Comparison of ENCODE assay signal across 8 mouse cellular contexts in genomic region chr13:117311446-117312225, GRCm38 (mm10).
A peak's percentile ranks its signal among the peaks of the same experiment; 100 is the strongest.
DNase-seq lines count a peak whose midpoint lies in the region; ATAC-seq lines count a peak whose summit lies in the region.

No protein-coding gene starts in this region.

- no peak overlapping the region for H3K27ac ChIP-seq in embryonic facial prominence, embryonic 13.5 days
- H3K27ac ChIP-seq in heart, embryonic 11.5 days (ENCODE audit: low read depth, low read length): no peak overlapping the region
- H3K27ac ChIP-seq in kidney, embryonic 15.5 days: no peak overlapping the region

- 28% methylated on average over 24 of the region's 24 CpGs for WGBS in embryonic facial prominence, embryonic 13.5 days
- 24% methylated on average over 24 of the region's 24 CpGs for whole genome bisulfite sequencing in heart, embryonic 11.5 days (ENCODE audit: insufficient replicate concordance)
- WGBS in kidney, embryonic 15.5 days: 29% methylated on average over 24 of the region's 24 CpGs

- 0 out of 2 replicates have a peak, but pooled peaks have one; percentile 29 for ATAC-seq in embryonic facial prominence, embryonic 13.5 days (ENCODE audit: insufficient number of reproducible peaks, insufficient read depth, low FRiP score, low TSS enrichment, low read depth)
- peak; percentile 55; the same call in 1 of the 2 replicates for ATAC-seq in heart, embryonic 11.5 days (replicated peaks; ENCODE audit: insufficient number of reproducible peaks, low FRiP score, low TSS enrichment)
- ATAC-seq in kidney, embryonic 15.5 days (replicated peaks; ENCODE audit: low FRiP score): peak; percentile 66

- DNase-seq in A20 (ENCODE audit: low read depth, low spot score) (peak; percentile 82), liver (peak; percentile 63)
- peak; percentile 50 to 53 for DNase-seq in adrenal gland, postnatal 4 days (ENCODE audit: low spot score in 2 of 2)
- peak; percentile 50 to 65 for DNase-seq in natural killer cell, adult 2 months (ENCODE audit: low spot score in 2 of 2)
- DNase-seq in splenic B cell, adult 2 months (ENCODE audit: low read depth, low spot score): peak; percentile 78

- H3K4me1 ChIP-seq in embryonic facial prominence, embryonic 13.5 days: peaks cover 8% of the 10 kb centered on the region; the same call in 1 of the 2 replicates
- no peaks in the 10 kb centered on the region for H3K4me1 ChIP-seq in heart, embryonic 11.5 days (ENCODE audit: control insufficient read depth, insufficient read depth, low read length)
- no peaks in the 10 kb centered on the region for H3K4me1 ChIP-seq in kidney, embryonic 15.5 days

- no peaks in the 10 kb centered on the region for H3K9me3 ChIP-seq in embryonic facial prominence, embryonic 13.5 days
- no peaks in the 10 kb centered on the region for H3K9me3 ChIP-seq in heart, embryonic 11.5 days (replicated peaks; ENCODE audit: control insufficient read depth, low read length)
- no peaks in the 10 kb centered on the region for H3K9me3 ChIP-seq in kidney, embryonic 15.5 days (replicated peaks)

- H3K36me3 ChIP-seq in embryonic facial prominence, embryonic 13.5 days: no peaks in the 10 kb centered on the region
- no peaks in the 10 kb centered on the region for H3K36me3 ChIP-seq in heart, embryonic 11.5 days (ENCODE audit: control insufficient read depth, insufficient read depth, low read length)
- H3K36me3 ChIP-seq in kidney, embryonic 15.5 days: no peaks in the 10 kb centered on the region
- H3K36me3 ChIP-seq in splenic B cell, adult 2 months (ENCODE audit: control insufficient read depth, insufficient read depth, low read length, poor library complexity, severe bottlenecking): no peaks in the 10 kb centered on the region

- H3K9ac ChIP-seq in embryonic facial prominence, embryonic 13.5 days: no peak overlapping the region
- no peak overlapping the region for H3K9ac ChIP-seq in heart, embryonic 11.5 days (ENCODE audit: low read depth, low read length)
- no peak overlapping the region for H3K9ac ChIP-seq in kidney, embryonic 15.5 days

- no peaks in the 10 kb centered on the region for H3K27me3 ChIP-seq in embryonic facial prominence, embryonic 13.5 days
- H3K27me3 ChIP-seq in heart, embryonic 11.5 days (ENCODE audit: control insufficient read depth, insufficient read depth, low read length): no peaks in the 10 kb centered on the region
- no peaks in the 10 kb centered on the region for H3K27me3 ChIP-seq in kidney, embryonic 15.5 days
- H3K27me3 ChIP-seq in splenic B cell, adult 2 months (ENCODE audit: control insufficient read depth, insufficient read depth, low read length, poor library complexity, severe bottlenecking): no peaks in the 10 kb centered on the region

- H3K4me2 ChIP-seq in embryonic facial prominence, embryonic 13.5 days: peak overlapping the region; percentile 34; the same call in 1 of the 2 replicates
- peak overlapping the region; percentile 41 for H3K4me2 ChIP-seq in heart, embryonic 11.5 days
- H3K4me2 ChIP-seq in kidney, embryonic 15.5 days: no peak overlapping the region

- no peak overlapping the region for H3K4me3 ChIP-seq in embryonic facial prominence, embryonic 13.5 days
- H3K4me3 ChIP-seq in heart, embryonic 11.5 days (ENCODE audit: low read depth, low read length): no peak overlapping the region
- no peak overlapping the region for H3K4me3 ChIP-seq in kidney, embryonic 15.5 days (replicated peaks)
